Mouse (Mus musculus): ENCODE measurements around the gene Slc35f2. TPM values are rescaled to one million over a fixed set of nuclear protein-coding genes. Genes with fewer than 3 reads are reported as not detected.

The Slc35f2 gene
- polyA plus RNA-seq, 1 experiment from 2014 or later = 0.52 TPM

DNA sequence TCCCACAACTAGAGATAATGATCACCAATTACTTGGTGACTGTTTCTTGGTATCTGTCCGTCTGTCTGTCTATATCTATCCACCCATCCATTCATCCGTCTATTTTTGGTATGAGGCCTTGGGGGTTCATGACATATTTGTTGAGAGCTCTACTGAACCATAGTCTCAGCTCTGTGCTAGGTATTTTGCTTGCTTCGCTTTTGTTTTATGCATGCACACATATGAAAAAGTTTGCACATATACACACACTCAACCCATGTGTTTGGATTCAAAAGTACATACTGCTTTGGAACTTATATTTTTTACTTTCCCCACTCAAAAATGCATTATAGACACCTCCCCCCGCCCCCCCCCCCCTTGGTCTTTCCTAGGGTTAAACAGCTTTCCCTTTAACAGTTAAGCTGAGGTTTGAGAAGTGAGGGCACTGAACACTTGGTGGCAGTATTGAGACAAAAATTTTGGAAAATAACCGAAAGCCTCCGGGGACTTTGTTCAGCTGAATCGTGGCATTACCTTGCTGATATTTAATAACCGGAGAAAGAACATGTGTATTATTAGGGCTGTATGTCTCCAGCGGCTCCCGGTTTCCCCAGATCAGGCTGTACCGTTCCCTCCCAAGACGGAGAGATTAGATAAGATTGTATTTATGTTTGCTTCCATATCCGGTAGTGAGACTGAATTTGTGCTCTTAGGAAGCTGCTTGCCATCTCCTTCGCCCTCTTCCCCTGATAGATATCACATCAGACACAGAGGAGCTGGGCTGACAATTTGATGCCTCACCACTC lies 57.9 kb downstream of the Slc35f2 start:
- peaks cover 8% of the 10 kb centered on the region; the same call in 1 of the 2 replicates for H3K4me1 ChIP-seq
- H3K27ac ChIP-seq = no peak overlapping the region
- no peaks in the 10 kb centered on the region for H3K9me3 ChIP-seq (replicated peaks)
- H3K4me3 ChIP-seq = peak overlapping the region; percentile 41
- H3K4me2 ChIP-seq = peak overlapping the region; percentile 53
- WGBS (ENCODE audit: insufficient replicate concordance) = 15% methylated on average over 14 of the region's 14 CpGs
- H3K27me3 ChIP-seq (replicated peaks) = peaks cover 18% of the 10 kb centered on the region
- no peaks in the 10 kb centered on the region for H3K36me3 ChIP-seq
- no peak for ATAC-seq
- 0 out of 2 replicates have a peak overlapping the region, but pooled peaks have one; percentile 9 for H3K9ac ChIP-seq

GRCm38 (mm10) chr9:53829866-53830209 lies 58.5 kb downstream of the Slc35f2 start:
- 29% methylated on average over 2 of the region's 2 CpGs for WGBS (ENCODE audit: insufficient replicate concordance)
- no peaks in the 10 kb centered on the region for H3K36me3 ChIP-seq
- no peak for ATAC-seq

DNA sequence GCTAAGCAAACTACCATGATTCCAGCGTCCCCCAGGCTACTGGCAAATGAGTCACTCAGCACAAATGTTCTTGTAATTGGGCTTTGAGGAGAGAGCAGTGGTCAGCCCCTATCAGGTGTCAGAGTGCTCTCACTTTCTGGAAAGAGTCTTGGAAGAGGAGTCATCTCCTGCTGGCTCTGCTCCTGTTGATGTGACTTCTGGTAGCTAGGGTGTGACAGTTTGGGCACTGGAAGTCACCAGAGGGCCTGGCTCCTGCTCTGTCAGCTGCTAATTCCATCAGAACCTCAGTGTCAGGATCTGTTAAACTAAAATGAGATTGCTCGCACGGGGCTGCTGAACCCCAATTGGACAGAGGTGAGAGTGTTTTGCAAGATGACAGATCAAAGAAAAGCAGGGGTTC lies 63.7 kb downstream of the Slc35f2 start:
- no peaks in the 10 kb centered on the region for H3K27me3 ChIP-seq (replicated peaks)
- no peak overlapping the region for H3K4me2 ChIP-seq
- H3K36me3 ChIP-seq = no peaks in the 10 kb centered on the region
- ATAC-seq = no peak
- H3K9ac ChIP-seq = no peak overlapping the region
- H3K27ac ChIP-seq = no peak overlapping the region
- H3K4me3 ChIP-seq = no peak overlapping the region
- no peaks in the 10 kb centered on the region for H3K9me3 ChIP-seq (replicated peaks)
- H3K4me1 ChIP-seq = no peaks in the 10 kb centered on the region
- 33% methylated on average over 3 of the region's 3 CpGs for WGBS (ENCODE audit: insufficient replicate concordance)

More at GRCm38 (mm10) chr9:53829866-53830209, 58.5 kb downstream of the Slc35f2 start:
- H3K27me3 ChIP-seq (replicated peaks) = peaks cover 18% of the 10 kb centered on the region
- H3K9ac ChIP-seq = 0 out of 2 replicates have a peak overlapping the region, but pooled peaks have one; percentile 9
- peak overlapping the region; percentile 53 for H3K4me2 ChIP-seq
- no peaks in the 10 kb centered on the region for H3K9me3 ChIP-seq (replicated peaks)
- H3K27ac ChIP-seq = no peak overlapping the region
- H3K4me3 ChIP-seq = peak overlapping the region; percentile 41
- H3K4me1 ChIP-seq = peaks cover 8% of the 10 kb centered on the region; the same call in 1 of the 2 replicates

DNA sequence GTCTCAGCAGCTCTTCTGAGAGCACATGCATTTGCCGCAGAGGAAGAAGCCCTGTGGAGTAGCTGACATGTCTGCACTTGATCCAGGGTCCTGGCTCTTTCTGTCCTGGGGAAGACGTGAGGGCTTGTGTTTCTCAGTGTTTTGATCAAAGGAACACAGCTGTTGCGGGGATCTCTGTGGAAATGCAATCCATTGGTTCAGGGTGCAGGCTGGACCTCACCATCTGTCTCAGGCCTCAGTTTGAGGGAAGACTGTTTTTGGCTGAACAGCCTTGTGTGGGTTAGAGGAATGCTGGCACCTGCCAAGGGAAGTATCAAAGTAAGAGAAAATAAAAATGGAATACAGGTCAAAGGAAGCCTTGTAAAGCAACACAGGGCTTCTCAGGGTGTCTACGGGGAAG lies 64.6 kb downstream of the Slc35f2 start:
- no peaks in the 10 kb centered on the region for H3K9me3 ChIP-seq (replicated peaks)
- no peaks in the 10 kb centered on the region for H3K4me1 ChIP-seq
- H3K36me3 ChIP-seq = no peaks in the 10 kb centered on the region
- H3K27ac ChIP-seq = no peak overlapping the region
- no peak for ATAC-seq
- 66% methylated on average over 4 of the region's 4 CpGs for WGBS (ENCODE audit: insufficient replicate concordance)
- no peak overlapping the region for H3K4me3 ChIP-seq
- no peak overlapping the region for H3K9ac ChIP-seq
- no peak overlapping the region for H3K4me2 ChIP-seq
- no peaks in the 10 kb centered on the region for H3K27me3 ChIP-seq (replicated peaks)

- Histone ChIP-seq H3K27me3 (replicated peaks) (no peaks in the 10 kb centered on the region), H3K4me1 (no peaks in the 10 kb centered on the region), H3K4me3 (no peak overlapping the region), H3K36me3 (no peaks in the 10 kb centered on the region), H3K27ac (no peak overlapping the region), H3K9me3 (replicated peaks) (no peaks in the 10 kb centered on the region), H3K4me2 (no peak overlapping the region), H3K9ac (no peak overlapping the region)
- WGBS (ENCODE audit: insufficient replicate concordance) = 55% methylated on average over 8 of the region's 8 CpGs
- no peak for ATAC-seq
These were observed 67.5 kb downstream of the Slc35f2 start for GRCm38 (mm10) chr9:53838816-53839215.

GRCm38 (mm10) chr9:53848548-53848947 lies 77.2 kb downstream of the Slc35f2 start:
- Histone ChIP-seq H3K4me1 (no peaks in the 10 kb centered on the region), H3K9ac (no peak overlapping the region), H3K4me3 (no peak overlapping the region), H3K4me2 (no peak overlapping the region), H3K27me3 (replicated peaks) (no peaks in the 10 kb centered on the region), H3K27ac (no peak overlapping the region), H3K36me3 (no peaks in the 10 kb centered on the region), H3K9me3 (replicated peaks) (no peaks in the 10 kb centered on the region)
- WGBS (ENCODE audit: insufficient replicate concordance) = 73% methylated on average over 8 of the region's 8 CpGs
- no peak for ATAC-seq

DNA sequence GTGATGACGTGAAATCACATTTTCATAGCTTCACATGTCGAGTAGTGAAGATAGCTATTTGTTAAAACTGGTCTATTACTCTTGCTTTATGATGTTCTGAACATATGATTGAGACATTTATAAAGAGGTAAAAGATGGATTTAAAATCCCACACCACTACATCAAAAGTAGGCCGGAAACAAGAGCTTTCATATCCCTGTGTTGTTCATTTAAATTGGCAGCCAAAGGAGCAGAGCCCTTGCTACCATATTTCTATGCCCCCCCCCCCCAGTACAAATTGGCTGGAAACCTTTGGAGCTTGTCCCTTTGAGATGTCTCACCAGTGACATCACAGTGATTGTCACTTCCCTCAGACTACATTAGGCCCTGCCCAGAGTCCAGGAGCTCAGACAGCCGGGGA lies 78.5 kb downstream of the Slc35f2 start, which contains the start of gene Sln:
Gene Sln, plus strand, starts transcription at position 301 of the 400 bp plus-strand sequence.
- Histone ChIP-seq H3K4me1 (no peaks in the 10 kb centered on the region), H3K9ac (no peak within 1 kb of the TSS), H3K27me3 (replicated peaks) (no peaks in the 10 kb centered on the region), H3K36me3 (no peaks in the 10 kb centered on the region), H3K4me2 (no peak within 1 kb of the TSS), H3K4me3 (no peak within 1 kb of the TSS), H3K9me3 (replicated peaks) (no peaks in the 10 kb centered on the region), H3K27ac (no peak within 1 kb of the TSS)
- no peak for ATAC-seq
- WGBS (ENCODE audit: insufficient replicate concordance) = 73% methylated on average over 4 of the region's 4 CpGs

- Histone ChIP-seq H3K9ac (no peak overlapping the region), H3K9me3 (replicated peaks) (no peaks in the 10 kb centered on the region), H3K27me3 (replicated peaks) (no peaks in the 10 kb centered on the region), H3K4me2 (no peak overlapping the region), H3K36me3 (no peaks in the 10 kb centered on the region), H3K4me1 (no peaks in the 10 kb centered on the region), H3K4me3 (no peak overlapping the region), H3K27ac (no peak overlapping the region)
- 76% methylated on average over 4 of the region's 4 CpGs for WGBS (ENCODE audit: insufficient replicate concordance)
- ATAC-seq = no peak
These were observed 80.8 kb downstream of the Slc35f2 start for GRCm38 (mm10) chr9:53852158-53852557.

- Histone ChIP-seq H3K4me3 (no peak overlapping the region), H3K4me1 (no peaks in the 10 kb centered on the region), H3K9ac (no peak overlapping the region), H3K36me3 (no peaks in the 10 kb centered on the region), H3K4me2 (no peak overlapping the region), H3K27ac (no peak overlapping the region), H3K9me3 (replicated peaks) (no peaks in the 10 kb centered on the region), H3K27me3 (replicated peaks) (no peaks in the 10 kb centered on the region)
- ATAC-seq = no peak
- WGBS (ENCODE audit: insufficient replicate concordance) = 55% methylated on average over 1 of the region's 1 CpGs
These were observed 82.3 kb downstream of the Slc35f2 start for GRCm38 (mm10) chr9:53853672-53854071.

GRCm38 (mm10) chr9:53854525-53854924 lies 83.2 kb downstream of the Slc35f2 start:
- no peak overlapping the region for H3K9ac ChIP-seq
- H3K36me3 ChIP-seq = no peaks in the 10 kb centered on the region
- no peak for ATAC-seq
- H3K4me3 ChIP-seq = no peak overlapping the region
- no peaks in the 10 kb centered on the region for H3K27me3 ChIP-seq (replicated peaks)
- 63% methylated on average over 1 of the region's 1 CpGs for WGBS (ENCODE audit: insufficient replicate concordance)
- H3K27ac ChIP-seq = no peak overlapping the region
- H3K9me3 ChIP-seq (replicated peaks) = no peaks in the 10 kb centered on the region
- H3K4me1 ChIP-seq = no peaks in the 10 kb centered on the region
- no peak overlapping the region for H3K4me2 ChIP-seq

GRCm38 (mm10) chr9:53857864-53858263 lies 86.5 kb downstream of the Slc35f2 start:
- ATAC-seq = no peak
- H3K4me1 ChIP-seq = no peaks in the 10 kb centered on the region
- 49% methylated on average over 5 of the region's 5 CpGs for WGBS (ENCODE audit: insufficient replicate concordance)
- no peak overlapping the region for H3K4me3 ChIP-seq
- H3K9me3 ChIP-seq (replicated peaks) = no peaks in the 10 kb centered on the region
- H3K27ac ChIP-seq = no peak overlapping the region
- no peaks in the 10 kb centered on the region for H3K36me3 ChIP-seq
- H3K27me3 ChIP-seq (replicated peaks) = no peaks in the 10 kb centered on the region
- H3K9ac ChIP-seq = no peak overlapping the region
- no peak overlapping the region for H3K4me2 ChIP-seq
